Mouse (Mus musculus) megakaryocyte, embryonic 14.5 days (primary cell): ENCODE data around the gene Rsrc1.

Experiments
- FLI1 ChIP-seq: IDR thresholded peaks from 2 replicates; pipeline ENCODE4 v1.6.1; 2012; ENCODE audit warnings: low read length, inconsistent platforms, mixed read lengths
- GATA1 ChIP-seq: IDR thresholded peaks from 3 replicates; pipeline ENCODE4 v1.6.1; 2012; ENCODE audit warnings: mixed read lengths, low read length, inconsistent platforms, borderline replicate concordance

DNA sequence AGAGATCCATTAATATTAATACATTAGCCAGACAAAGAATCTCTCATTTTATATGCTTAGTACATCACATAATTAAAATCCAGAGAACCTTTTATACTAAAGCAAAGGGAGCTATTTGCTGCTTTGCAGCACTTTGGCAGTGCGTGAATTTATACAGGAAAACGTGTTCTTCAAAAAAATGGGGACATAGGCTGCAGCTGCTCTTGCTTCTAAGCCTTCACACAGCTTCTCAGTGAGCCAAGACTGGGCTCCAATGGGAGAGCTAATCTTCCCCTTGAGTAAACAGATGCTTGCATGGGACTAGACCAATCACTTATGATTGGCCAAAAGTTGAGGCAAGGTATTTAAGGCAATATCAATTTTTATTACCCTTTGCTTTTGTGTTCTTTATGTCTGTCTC is 365.5 kb downstream of the Rsrc1 start:
- TF ChIP-seq GATA1 (no peak), FLI1 (no peak)
